Mouse (Mus musculus) thymus, postnatal 14 days (tissue): ENCODE data around the gene Gm6358.
"Not testable (repeated sequence)": the region's sequence is repeated elsewhere in the genome, so short reads cannot be mapped to it uniquely, and the experiment has no call there.

Source experiments
- DNase-seq: peaks from one replicate; pipeline ENCODE4 v3.0.0; 2021

Gm6358 gene

GRCm38 (mm10) chr16:89140551-89140950 lies at the start of gene Gm6358:
Gene Gm6358 (plus strand): TSS chr16:89140851.
- DNase-seq, result no peak

GRCm38 (mm10) chr16:89150786-89151185 lies 10.1 kb downstream of the Gm6358 start, which contains the start of gene Gm10061:
Gene Gm10061 (plus strand): TSS chr16:89151086.
- no peak for DNase-seq

DNA sequence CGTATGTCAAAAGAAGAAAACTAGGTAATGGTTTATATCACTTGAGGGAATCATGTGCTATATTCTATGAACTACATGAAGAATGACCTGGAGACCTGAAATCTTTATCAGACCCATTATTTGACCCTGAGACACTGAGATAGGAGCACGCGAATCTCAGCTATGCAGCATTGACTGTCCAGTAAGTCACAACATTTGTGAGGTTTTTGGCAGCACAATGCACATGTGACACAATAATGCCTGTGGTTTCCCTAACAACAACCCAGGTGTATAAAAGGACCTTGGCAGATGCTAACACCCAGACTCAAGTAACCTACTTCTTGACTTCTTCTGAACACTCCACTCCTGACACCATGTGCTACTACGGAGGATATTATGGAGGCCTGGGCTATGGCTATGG lies 17.0 kb downstream of the Gm6358 start, which contains the start of gene Gm9789:
TSS of gene Gm9789 (plus strand) at position 301 of the 400 bp plus-strand sequence.
- no peak for DNase-seq

- DNase-seq, result not testable (repeated sequence)
These were observed 28.5 kb downstream of the Gm6358 start, which contains the start of gene Gm7735 for GRCm38 (mm10) chr16:89169190-89169589. Gene Gm7735 (plus strand): TSS chr16:89169490.

DNA sequence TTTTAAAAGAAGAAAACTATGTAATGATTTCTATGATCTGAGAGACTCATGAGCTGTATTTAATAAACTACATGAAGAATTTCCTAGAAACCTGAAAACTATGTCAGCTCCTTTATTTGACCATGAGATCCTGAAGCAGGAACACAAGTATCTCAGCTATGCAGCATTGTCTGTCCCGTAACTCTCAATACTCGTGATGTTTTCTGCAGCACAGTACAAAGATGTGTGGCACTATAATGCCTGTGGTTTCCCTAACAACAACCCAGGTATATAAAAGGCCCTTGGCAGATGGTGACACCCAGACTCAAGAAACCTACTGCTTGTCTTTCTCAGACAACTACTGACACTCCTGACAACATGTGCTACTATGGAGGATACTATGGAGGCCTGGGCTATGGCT lies 33.8 kb downstream of the Gm6358 start, which contains the start of gene 1110057P08Rik:
TSS of gene 1110057P08Rik (plus strand) at position 301 of the 400 bp plus-strand sequence.
- no peak for DNase-seq

GRCm38 (mm10) chr16:89188621-89189020 lies 48.0 kb downstream of the Gm6358 start:
- no peak for DNase-seq
